Mouse (Mus musculus): ENCODE measurements around the gene Nfkbiz. TPM values are rescaled to one million over a fixed set of nuclear protein-coding genes. Genes with fewer than 3 reads are reported as not detected.

Nfkbiz gene
- polyA plus RNA-seq, 1 experiment from 2014 or later: 3.5 TPM

- H3K4me3 ChIP-seq (ENCODE audit: low read depth, low read length): no peak overlapping the region
- H3K9me3 ChIP-seq (replicated peaks; ENCODE audit: control insufficient read depth, low read length): no peaks in the 10 kb centered on the region
- no peak for ATAC-seq (replicated peaks; ENCODE audit: insufficient number of reproducible peaks, low FRiP score, low TSS enrichment)
- peaks cover 3% of the 10 kb centered on the region; the same call in 1 of the 2 replicates for H3K4me1 ChIP-seq (ENCODE audit: control insufficient read depth, insufficient read depth, low read length)
- no peaks in the 10 kb centered on the region for H3K27me3 ChIP-seq (ENCODE audit: control insufficient read depth, insufficient read depth, low read length)
- 52% methylated on average over 1 of the region's 1 CpGs for WGBS (ENCODE audit: insufficient replicate concordance)
- H3K9ac ChIP-seq (ENCODE audit: low read depth, low read length): no peak overlapping the region
- H3K36me3 ChIP-seq (ENCODE audit: control insufficient read depth, insufficient read depth, low read length): no peaks in the 10 kb centered on the region
- H3K27ac ChIP-seq (ENCODE audit: low read depth, low read length): no peak overlapping the region
- H3K4me2 ChIP-seq: no peak overlapping the region
These were observed 33.9 kb downstream of the Nfkbiz start for GRCm38 (mm10) chr16:55804799-55805198.

GRCm38 (mm10) chr16:55801629-55802028 lies 37.1 kb downstream of the Nfkbiz start:
- WGBS (ENCODE audit: insufficient replicate concordance): 78% methylated on average over 1 of the region's 1 CpGs
- H3K27me3 ChIP-seq (ENCODE audit: control insufficient read depth, insufficient read depth, low read length): no peaks in the 10 kb centered on the region
- no peaks in the 10 kb centered on the region for H3K9me3 ChIP-seq (replicated peaks; ENCODE audit: control insufficient read depth, low read length)

GRCm38 (mm10) chr16:55798845-55799244 lies 39.9 kb downstream of the Nfkbiz start:
- Histone ChIP-seq H3K36me3 (ENCODE audit: control insufficient read depth, insufficient read depth, low read length) (no peaks in the 10 kb centered on the region), H3K4me1 (ENCODE audit: control insufficient read depth, insufficient read depth, low read length) (no peaks in the 10 kb centered on the region), H3K4me2 (no peak overlapping the region), H3K4me3 (ENCODE audit: low read depth, low read length) (no peak overlapping the region), H3K9ac (ENCODE audit: low read depth, low read length) (no peak overlapping the region), H3K27me3 (ENCODE audit: control insufficient read depth, insufficient read depth, low read length) (no peaks in the 10 kb centered on the region), H3K27ac (ENCODE audit: low read depth, low read length) (no peak overlapping the region), H3K9me3 (replicated peaks; ENCODE audit: control insufficient read depth, low read length) (no peaks in the 10 kb centered on the region)
- no peak for ATAC-seq (replicated peaks; ENCODE audit: insufficient number of reproducible peaks, low FRiP score, low TSS enrichment)
- 76% methylated on average over 7 of the region's 7 CpGs for WGBS (ENCODE audit: insufficient replicate concordance)

More at GRCm38 (mm10) chr16:55801629-55802028, 37.1 kb downstream of the Nfkbiz start:
- Histone ChIP-seq H3K27ac (ENCODE audit: low read depth, low read length) (no peak overlapping the region), H3K9ac (ENCODE audit: low read depth, low read length) (no peak overlapping the region), H3K36me3 (ENCODE audit: control insufficient read depth, insufficient read depth, low read length) (no peaks in the 10 kb centered on the region), H3K4me3 (ENCODE audit: low read depth, low read length) (no peak overlapping the region), H3K4me2 (no peak overlapping the region), H3K4me1 (ENCODE audit: control insufficient read depth, insufficient read depth, low read length) (no peaks in the 10 kb centered on the region)
- ATAC-seq (replicated peaks; ENCODE audit: insufficient number of reproducible peaks, low FRiP score, low TSS enrichment): no peak

GRCm38 (mm10) chr16:55790326-55790725 lies 48.4 kb downstream of the Nfkbiz start:
- no peak for ATAC-seq (replicated peaks; ENCODE audit: insufficient number of reproducible peaks, low FRiP score, low TSS enrichment)
- WGBS (ENCODE audit: insufficient replicate concordance): 87% methylated on average over 7 of the region's 7 CpGs
- H3K36me3 ChIP-seq (ENCODE audit: control insufficient read depth, insufficient read depth, low read length): no peaks in the 10 kb centered on the region

GRCm38 (mm10) chr16:55789291-55789690 lies 49.4 kb downstream of the Nfkbiz start:
- WGBS (ENCODE audit: insufficient replicate concordance): 39% methylated on average over 1 of the region's 1 CpGs

More at GRCm38 (mm10) chr16:55790326-55790725, 48.4 kb downstream of the Nfkbiz start:
- H3K4me2 ChIP-seq: no peak overlapping the region
- H3K27ac ChIP-seq (ENCODE audit: low read depth, low read length): no peak overlapping the region
- H3K4me3 ChIP-seq (ENCODE audit: low read depth, low read length): no peak overlapping the region
- H3K9me3 ChIP-seq (replicated peaks; ENCODE audit: control insufficient read depth, low read length): no peaks in the 10 kb centered on the region
- H3K4me1 ChIP-seq (ENCODE audit: control insufficient read depth, insufficient read depth, low read length): no peaks in the 10 kb centered on the region
- no peak overlapping the region for H3K9ac ChIP-seq (ENCODE audit: low read depth, low read length)
- no peaks in the 10 kb centered on the region for H3K27me3 ChIP-seq (ENCODE audit: control insufficient read depth, insufficient read depth, low read length)

GRCm38 (mm10) chr16:55788671-55789070 lies 50.0 kb downstream of the Nfkbiz start:
- no peak overlapping the region for H3K4me3 ChIP-seq (ENCODE audit: low read depth, low read length)
- no peaks in the 10 kb centered on the region for H3K4me1 ChIP-seq (ENCODE audit: control insufficient read depth, insufficient read depth, low read length)
- H3K27ac ChIP-seq (ENCODE audit: low read depth, low read length): no peak overlapping the region
- WGBS (ENCODE audit: insufficient replicate concordance): 76% methylated on average over 5 of the region's 5 CpGs
- ATAC-seq (replicated peaks; ENCODE audit: insufficient number of reproducible peaks, low FRiP score, low TSS enrichment): no peak
- no peaks in the 10 kb centered on the region for H3K27me3 ChIP-seq (ENCODE audit: control insufficient read depth, insufficient read depth, low read length)
- H3K36me3 ChIP-seq (ENCODE audit: control insufficient read depth, insufficient read depth, low read length): no peaks in the 10 kb centered on the region
- no peak overlapping the region for H3K4me2 ChIP-seq
- no peak overlapping the region for H3K9ac ChIP-seq (ENCODE audit: low read depth, low read length)
- H3K9me3 ChIP-seq (replicated peaks; ENCODE audit: control insufficient read depth, low read length): no peaks in the 10 kb centered on the region

More at GRCm38 (mm10) chr16:55789291-55789690, 49.4 kb downstream of the Nfkbiz start:
- Histone ChIP-seq H3K9ac (ENCODE audit: low read depth, low read length) (no peak overlapping the region), H3K27me3 (ENCODE audit: control insufficient read depth, insufficient read depth, low read length) (no peaks in the 10 kb centered on the region), H3K4me3 (ENCODE audit: low read depth, low read length) (no peak overlapping the region), H3K4me1 (ENCODE audit: control insufficient read depth, insufficient read depth, low read length) (no peaks in the 10 kb centered on the region), H3K27ac (ENCODE audit: low read depth, low read length) (no peak overlapping the region), H3K36me3 (ENCODE audit: control insufficient read depth, insufficient read depth, low read length) (no peaks in the 10 kb centered on the region), H3K4me2 (no peak overlapping the region), H3K9me3 (replicated peaks; ENCODE audit: control insufficient read depth, low read length) (no peaks in the 10 kb centered on the region)
- ATAC-seq (replicated peaks; ENCODE audit: insufficient number of reproducible peaks, low FRiP score, low TSS enrichment): no peak

- Histone ChIP-seq H3K27ac (ENCODE audit: low read depth, low read length) (no peak overlapping the region), H3K4me2 (no peak overlapping the region), H3K4me1 (ENCODE audit: control insufficient read depth, insufficient read depth, low read length) (no peaks in the 10 kb centered on the region), H3K4me3 (ENCODE audit: low read depth, low read length) (no peak overlapping the region), H3K27me3 (ENCODE audit: control insufficient read depth, insufficient read depth, low read length) (no peaks in the 10 kb centered on the region), H3K36me3 (ENCODE audit: control insufficient read depth, insufficient read depth, low read length) (no peaks in the 10 kb centered on the region), H3K9ac (ENCODE audit: low read depth, low read length) (no peak overlapping the region), H3K9me3 (replicated peaks; ENCODE audit: control insufficient read depth, low read length) (no peaks in the 10 kb centered on the region)
- no peak for ATAC-seq (replicated peaks; ENCODE audit: insufficient number of reproducible peaks, low FRiP score, low TSS enrichment)
- 78% methylated on average over 13 of the region's 13 CpGs for WGBS (ENCODE audit: insufficient replicate concordance)
These were observed 51.2 kb downstream of the Nfkbiz start for GRCm38 (mm10) chr16:55787385-55788072.

- H3K9ac ChIP-seq (ENCODE audit: low read depth, low read length): no peak overlapping the region
- no peaks in the 10 kb centered on the region for H3K9me3 ChIP-seq (replicated peaks; ENCODE audit: control insufficient read depth, low read length)
- 68% methylated on average over 7 of the region's 7 CpGs for WGBS (ENCODE audit: insufficient replicate concordance)
- no peak overlapping the region for H3K27ac ChIP-seq (ENCODE audit: low read depth, low read length)
- H3K4me2 ChIP-seq: no peak overlapping the region
- no peaks in the 10 kb centered on the region for H3K27me3 ChIP-seq (ENCODE audit: control insufficient read depth, insufficient read depth, low read length)
- no peaks in the 10 kb centered on the region for H3K4me1 ChIP-seq (ENCODE audit: control insufficient read depth, insufficient read depth, low read length)
- ATAC-seq (replicated peaks; ENCODE audit: insufficient number of reproducible peaks, low FRiP score, low TSS enrichment): no peak
- no peak overlapping the region for H3K4me3 ChIP-seq (ENCODE audit: low read depth, low read length)
- H3K36me3 ChIP-seq (ENCODE audit: control insufficient read depth, insufficient read depth, low read length): no peaks in the 10 kb centered on the region
These were observed 54.3 kb downstream of the Nfkbiz start for GRCm38 (mm10) chr16:55784379-55784778.

GRCm38 (mm10) chr16:55783923-55784322 lies 54.8 kb downstream of the Nfkbiz start:
- no peak overlapping the region for H3K4me3 ChIP-seq (ENCODE audit: low read depth, low read length)
- H3K9ac ChIP-seq (ENCODE audit: low read depth, low read length): no peak overlapping the region
- H3K4me2 ChIP-seq: no peak overlapping the region
- H3K27me3 ChIP-seq (ENCODE audit: control insufficient read depth, insufficient read depth, low read length): no peaks in the 10 kb centered on the region
- no peak for ATAC-seq (replicated peaks; ENCODE audit: insufficient number of reproducible peaks, low FRiP score, low TSS enrichment)
- no peaks in the 10 kb centered on the region for H3K9me3 ChIP-seq (replicated peaks; ENCODE audit: control insufficient read depth, low read length)
- no peaks in the 10 kb centered on the region for H3K36me3 ChIP-seq (ENCODE audit: control insufficient read depth, insufficient read depth, low read length)
- 69% methylated on average over 3 of the region's 3 CpGs for WGBS (ENCODE audit: insufficient replicate concordance)
- no peaks in the 10 kb centered on the region for H3K4me1 ChIP-seq (ENCODE audit: control insufficient read depth, insufficient read depth, low read length)
- no peak overlapping the region for H3K27ac ChIP-seq (ENCODE audit: low read depth, low read length)
